Mouse (Mus musculus) olfactory bulb, adult 2 months (tissue): Measurements from ENCODE around the gene Ift20. TPM values are rescaled to one million over a fixed set of nuclear protein-coding genes. Genes with fewer than 3 reads are reported as not detected.
"Not testable (repeated sequence)": the region's sequence is repeated elsewhere in the genome, so short reads cannot be mapped to it uniquely, and the experiment has no call there.

Experiments used
- H3K27ac ChIP-seq: fragments of 200-500 bp; 2 replicates; pipeline ENCODE4 v1.5.1; 2012; ENCODE audit warnings: low read depth, low read length; ENCODE audit not compliant: insufficient read depth
- H3K4me1 ChIP-seq: fragments of 200-500 bp; 2 replicates; pipeline ENCODE4 v1.6.1; 2012; ENCODE audit warnings: low read length; ENCODE audit not compliant: control insufficient read depth, insufficient read depth
- H3K4me3 ChIP-seq: fragments of 200-500 bp; 2 replicates; pipeline ENCODE4 v1.5.1; 2012; ENCODE audit warnings: mild to moderate bottlenecking, low read depth, low read length, moderate library complexity; ENCODE audit not compliant: insufficient read depth
- CTCF ChIP-seq: fragments of 200-500 bp; IDR thresholded peaks from 2 replicates; pipeline ENCODE4 v1.5.1; 2012; ENCODE audit warnings: low read depth, mild to moderate bottlenecking, low read length, moderate library complexity; ENCODE audit not compliant: insufficient read depth
- POLR2A ChIP-seq: fragments of 200-500 bp; IDR thresholded peaks from 2 replicates; pipeline ENCODE4 v1.6.1; 2012; ENCODE audit warnings: mild to moderate bottlenecking, low read depth, low read length, moderate library complexity; ENCODE audit not compliant: insufficient read depth
- WGBS: fragments of 180-500 bp; shearing (Covaris S2); methylation state at CpG from one replicate; pipeline ENCODE4 v1.1.7; 2018; 5-methylcytosine and 5-hydroxymethylcytosine counted together
- polyA plus RNA-seq: library from polyadenylated mRNA; stranded (reverse); fragments of >200 nt; gene quantifications from 2 replicates; pipeline ENCODE4 v1.2.4, GENCODE M21; 2012; ENCODE audit warnings: low replicate concordance; ENCODE audit not compliant: missing spikeins, insufficient read depth, insufficient read length

Gene Ift20
- polyA plus RNA-seq, 1 experiment = not detected

- Histone ChIP-seq H3K27ac (no peak overlapping the region), H3K4me3 (no peak overlapping the region), H3K4me1 (peaks cover 5% of the 10 kb centered on the region; the same call in 1 of the 2 replicates)
- no peak for TF ChIP-seq POLR2A
- TF ChIP-seq CTCF = no peak
- WGBS = 82% methylated on average over 6 of the region's 6 CpGs
Measured at GRCm38 (mm10) chr11:78571854-78572253, 35.7 kb downstream of the Ift20 start.

GRCm38 (mm10) chr11:78574031-78574430, 37.9 kb downstream of the Ift20 start:
- H3K4me1 ChIP-seq, H3K27ac ChIP-seq, H3K4me3 ChIP-seq: not testable (repeated sequence)
- WGBS = 93% methylated on average over 4 of the region's 4 CpGs

- H3K4me1 ChIP-seq = no peaks in the 10 kb centered on the region
- H3K27ac ChIP-seq = no peak overlapping the region
- no peak overlapping the region for H3K4me3 ChIP-seq
- TF ChIP-seq POLR2A (no peak), CTCF (no peak)
- WGBS = 87% methylated on average over 3 of the region's 3 CpGs
Measured at GRCm38 (mm10) chr11:78574536-78574935, 38.4 kb downstream of the Ift20 start.

GRCm38 (mm10) chr11:78574975-78575374, 38.8 kb downstream of the Ift20 start:
- H3K4me3 ChIP-seq = no peak overlapping the region
- no peaks in the 10 kb centered on the region for H3K4me1 ChIP-seq
- no peak for TF ChIP-seq POLR2A
- TF ChIP-seq CTCF = no peak
- 82% methylated on average over 2 of the region's 2 CpGs for WGBS
- H3K27ac ChIP-seq = no peak overlapping the region

- Histone ChIP-seq H3K4me3 (no peak overlapping the region), H3K27ac (no peak overlapping the region), H3K4me1 (no peaks in the 10 kb centered on the region)
- TF ChIP-seq POLR2A (no peak), CTCF (no peak)
- WGBS = 63% methylated on average over 6 of the region's 6 CpGs
Measured at GRCm38 (mm10) chr11:78582848-78583247, 46.7 kb downstream of the Ift20 start.

- H3K4me3 ChIP-seq = no peak overlapping the region
- no peak overlapping the region for H3K27ac ChIP-seq
- TF ChIP-seq POLR2A = no peak
- no peaks in the 10 kb centered on the region for H3K4me1 ChIP-seq
Measured at GRCm38 (mm10) chr11:78586099-78586498, 49.9 kb downstream of the Ift20 start.

GRCm38 (mm10) chr11:78587677-78588076, 51.5 kb downstream of the Ift20 start:
- H3K27ac ChIP-seq, H3K4me3 ChIP-seq, H3K4me1 ChIP-seq: not testable (repeated sequence)
- WGBS = 97% methylated on average over 1 of the region's 1 CpGs

Other genes starting within 250 kb of the Ift20 start
- not detected in 2 replicates for gene BC030499, start 245.5 kb upstream of the Ift20 start, polyA plus RNA-seq
- not detected in 2 replicates for gene Spag5, start 234.8 kb upstream of the Ift20 start, polyA plus RNA-seq
- gene Aldoc, start 213.4 kb upstream of the Ift20 start, polyA plus RNA-seq = 410 and 562 TPM in 2 replicates
- gene Pigs, start 207.9 kb upstream of the Ift20 start, polyA plus RNA-seq = not detected in 2 replicates
- not detected in 2 replicates for gene Unc119, start 192.9 kb upstream of the Ift20 start, polyA plus RNA-seq
- gene Foxn1, start 149.8 kb upstream of the Ift20 start, polyA plus RNA-seq = not detected in 2 replicates
- gene Slc13a2, start 114.1 kb upstream of the Ift20 start, polyA plus RNA-seq = not detected in 2 replicates
- not detected in 2 replicates for gene Slc46a1, start 70.7 kb upstream of the Ift20 start, polyA plus RNA-seq
- not detected in 2 replicates for gene Sarm1, start 38.6 kb upstream of the Ift20 start, polyA plus RNA-seq
- gene Vtn, start 37.3 kb upstream of the Ift20 start, polyA plus RNA-seq = not detected in 2 replicates
- not detected in 2 replicates for gene Sebox, start 32.9 kb upstream of the Ift20 start, polyA plus RNA-seq
- not detected in 2 replicates for gene Tmem199, start 24.2 kb upstream of the Ift20 start, polyA plus RNA-seq
- not detected in 2 replicates for gene Poldip2, start 24.2 kb upstream of the Ift20 start, polyA plus RNA-seq
- not detected in 2 replicates for gene Tnfaip1, start within 50 bp of the Ift20 start, polyA plus RNA-seq
- not detected in 2 replicates for gene Tmem97, start 14.4 kb downstream of the Ift20 start, polyA plus RNA-seq
- not detected in 2 replicates for gene Nlk, start 161.0 kb downstream of the Ift20 start, polyA plus RNA-seq
- gene Ccnq, start 215.4 kb downstream of the Ift20 start, polyA plus RNA-seq = not detected in 2 replicates